Mouse (Mus musculus) heart, adult 2 months (tissue): ENCODE results near the gene Ostf1.

Experiments
- EP300 ChIP-seq: fragments of 200-500 bp; IDR thresholded peaks from 2 replicates; pipeline ENCODE4 v1.6.1; 2011; ENCODE audit warnings: low read depth, low read length, control low read depth; ENCODE audit not compliant: insufficient read depth
- POLR2A ChIP-seq: fragments of 200-500 bp; IDR thresholded peaks from 2 replicates; pipeline ENCODE4 v1.6.1; 2011; ENCODE audit warnings: mild to moderate bottlenecking, low read depth, low read length, control low read depth; ENCODE audit not compliant: insufficient read depth

- TF ChIP-seq POLR2A: no peak
- no peak for TF ChIP-seq EP300
Measured at GRCm38 (mm10) chr19:18629589-18629988, 2.0 kb downstream of the Ostf1 start.
